Mouse (Mus musculus) cerebellum, adult 9-10 months (tissue): ENCODE measurements around the gene Cryz.
A peak's percentile ranks its signal among the peaks of the same experiment; 100 is the strongest.

ENCODE experiments used
- DNase-seq: peaks from one replicate; pipeline ENCODE4 v3.0.0; 2022

The Cryz gene

GRCm38 (mm10) chr3:154596488-154596933, at the start of gene Cryz:
Gene Cryz, plus strand, starts transcription at chr3:154596711.
- DNase-seq, result peak; percentile 96

DNA sequence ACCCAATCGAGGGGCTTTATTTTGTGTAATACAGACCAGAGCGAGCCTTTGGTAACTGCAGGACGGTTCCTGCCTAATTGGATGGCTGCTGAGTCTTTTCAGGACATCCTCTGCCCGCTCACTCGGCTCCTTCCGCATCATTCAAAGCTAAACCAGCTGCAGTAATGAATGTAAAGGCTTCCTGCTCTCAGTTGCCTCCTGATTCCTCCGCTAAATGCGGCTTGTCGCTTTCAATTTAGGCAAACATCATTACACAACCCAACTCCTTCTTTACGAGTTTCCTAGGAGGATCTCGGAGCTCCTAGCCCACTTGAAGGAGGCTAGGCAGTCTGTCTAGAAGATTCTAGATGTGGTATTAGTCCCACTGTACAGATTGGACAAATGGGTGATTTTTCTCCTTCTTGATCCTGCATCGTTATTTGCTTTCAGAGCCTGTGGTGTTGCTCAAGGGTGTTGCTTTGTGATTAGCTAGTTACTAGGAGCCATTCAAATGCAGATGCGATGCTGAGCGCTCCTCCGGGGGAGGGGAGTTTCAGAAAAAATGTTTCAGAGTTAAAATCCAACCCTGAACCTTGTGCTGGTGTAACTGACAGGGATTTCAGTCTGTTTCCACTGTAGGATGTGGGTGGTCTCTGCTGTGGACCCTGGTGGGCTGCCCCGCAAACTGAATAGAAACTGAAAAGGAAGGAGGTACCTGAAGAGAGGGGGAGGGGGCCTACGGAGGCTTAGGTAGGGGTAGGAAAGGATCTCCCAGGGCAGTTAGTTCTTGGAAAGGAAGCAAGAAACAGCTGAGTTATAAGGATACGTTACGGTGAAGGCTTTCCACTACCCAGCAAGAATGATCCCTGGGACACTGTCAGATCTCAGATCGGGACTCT, 48.7 kb upstream of the Cryz start:
- no peak for DNase-seq

DNA sequence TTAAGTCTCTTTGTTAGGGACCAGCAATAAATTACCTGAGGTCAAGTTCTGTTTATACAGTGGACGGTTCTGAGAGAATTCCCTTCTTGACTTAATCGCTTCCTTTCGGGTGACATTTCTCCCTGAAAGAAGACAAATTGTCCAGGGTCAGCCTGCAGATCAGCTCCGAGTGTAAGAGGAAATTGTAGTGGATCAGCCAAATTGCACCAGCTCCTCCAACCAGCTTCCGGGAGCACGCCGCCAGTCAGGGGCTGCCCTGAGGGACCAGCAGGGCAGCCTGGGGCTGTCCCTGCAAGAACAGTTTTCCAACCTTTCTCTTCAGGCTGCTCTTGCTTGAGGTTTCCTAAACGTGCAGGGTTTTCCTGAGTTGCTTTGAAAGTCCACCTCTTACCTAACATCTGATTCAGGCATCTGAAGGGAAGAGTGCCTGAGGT, 47.6 kb upstream of the Cryz start:
- no peak for DNase-seq

- no peak for DNase-seq
Measured at GRCm38 (mm10) chr3:154550326-154551034, 46.0 kb upstream of the Cryz start.

- no peak for DNase-seq
Measured at GRCm38 (mm10) chr3:154551035-154551411, 45.5 kb upstream of the Cryz start.

- DNase-seq, result no peak
Measured at GRCm38 (mm10) chr3:154562192-154562591, 34.3 kb upstream of the Cryz start.

DNA sequence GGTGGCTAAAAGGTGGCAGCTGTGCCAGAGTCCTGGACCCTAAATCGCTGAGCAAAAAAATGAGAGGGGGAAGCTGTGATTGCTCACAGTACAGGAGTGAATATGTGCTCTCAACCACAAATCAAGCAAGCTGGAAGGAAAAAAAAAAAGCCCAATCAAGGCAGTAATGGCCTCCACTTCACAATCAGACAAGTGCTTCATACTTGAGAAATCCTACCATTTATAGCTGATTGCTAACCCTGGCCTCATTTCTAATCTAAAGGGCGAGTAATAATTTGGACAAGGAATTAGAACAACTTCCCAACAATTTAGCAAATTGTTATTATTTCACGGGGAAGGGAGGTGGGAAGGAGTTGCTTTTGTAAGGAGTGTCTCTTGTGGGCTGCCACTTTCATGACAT, 31.1 kb upstream of the Cryz start:
- no peak for DNase-seq

- no peak for DNase-seq
Measured at GRCm38 (mm10) chr3:154570029-154570575, 26.4 kb upstream of the Cryz start.

DNA sequence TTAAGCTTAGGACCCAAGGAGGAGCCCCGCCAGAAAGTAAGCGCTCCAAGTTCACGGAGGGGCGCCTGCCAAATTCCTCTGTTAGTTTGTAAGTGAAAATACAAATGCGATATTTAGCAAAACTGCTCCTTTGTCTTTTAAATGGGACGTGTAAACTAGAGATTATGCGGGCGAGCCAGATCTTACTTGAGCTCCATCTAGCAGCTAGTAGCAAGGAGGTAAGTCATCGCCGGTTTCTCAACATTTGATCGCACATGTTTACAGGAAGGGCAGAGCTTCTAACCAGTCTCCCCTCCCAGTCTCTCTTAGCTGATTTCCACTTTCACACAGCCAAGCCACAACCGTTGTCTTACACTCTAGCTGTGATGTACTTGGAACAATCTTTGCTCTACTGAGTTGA, 25.7 kb upstream of the Cryz start:
- no peak for DNase-seq

- peak; percentile 52 for DNase-seq
Measured at GRCm38 (mm10) chr3:154572341-154572972, 24.1 kb upstream of the Cryz start.

DNA sequence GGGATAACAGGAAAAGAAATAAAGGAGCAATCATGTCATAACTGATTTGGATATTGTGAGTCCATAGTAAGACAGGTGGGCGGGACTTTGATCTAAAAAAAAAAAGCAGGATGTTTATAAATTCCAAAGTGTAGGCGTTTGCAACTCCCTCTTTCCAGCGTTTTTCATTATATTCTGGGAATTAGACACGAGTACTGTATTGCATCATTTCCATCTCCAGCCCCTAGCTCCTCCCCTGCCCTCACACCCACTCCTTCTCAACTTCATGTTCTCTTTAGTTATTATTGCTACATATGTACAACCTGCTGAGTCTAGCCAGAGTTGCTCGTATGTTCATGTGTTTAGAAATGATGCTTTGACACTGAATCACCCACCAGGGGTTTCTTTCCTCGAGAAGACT, 22.8 kb upstream of the Cryz start:
- DNase-seq, result no peak

DNA sequence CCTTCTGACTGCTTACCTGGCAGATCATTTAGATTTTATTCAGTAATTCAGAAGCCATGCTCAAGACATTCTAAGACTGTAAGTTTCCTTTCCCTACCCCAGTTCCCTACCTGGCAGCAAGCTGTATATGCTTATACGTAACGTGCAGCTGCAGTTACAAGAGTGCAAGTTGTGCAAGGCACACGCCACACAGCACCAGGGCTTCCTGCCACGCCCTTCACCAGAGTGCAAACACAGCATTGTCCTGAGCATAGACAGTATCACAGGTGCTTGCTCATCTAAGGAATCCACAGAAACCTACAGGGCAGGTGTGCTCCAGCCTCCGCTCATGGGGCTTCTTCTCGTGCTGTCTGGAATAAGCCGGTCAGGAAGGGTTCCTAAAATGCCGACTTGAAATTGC, 18.6 kb upstream of the Cryz start:
- DNase-seq, result no peak

DNA sequence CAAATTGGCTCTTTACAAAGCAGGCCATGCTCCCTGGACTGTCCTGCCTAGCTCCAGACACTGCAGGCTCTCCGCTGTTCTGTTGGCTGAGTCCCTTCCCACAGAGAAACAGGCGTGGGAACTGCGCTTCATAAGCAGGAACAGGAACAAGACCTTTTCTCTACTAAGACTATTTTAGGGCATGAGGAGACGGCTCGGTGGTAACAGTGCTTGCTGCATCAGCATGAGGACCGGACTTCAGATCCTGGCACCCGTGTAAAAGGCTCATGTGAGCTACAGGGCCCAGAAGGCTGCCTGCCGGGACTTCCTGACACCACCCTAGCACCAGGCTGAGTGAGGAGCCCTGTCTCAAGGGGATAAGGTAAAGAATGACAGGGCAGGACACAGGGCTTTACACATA, 12.2 kb upstream of the Cryz start:
- DNase-seq, result no peak

DNA sequence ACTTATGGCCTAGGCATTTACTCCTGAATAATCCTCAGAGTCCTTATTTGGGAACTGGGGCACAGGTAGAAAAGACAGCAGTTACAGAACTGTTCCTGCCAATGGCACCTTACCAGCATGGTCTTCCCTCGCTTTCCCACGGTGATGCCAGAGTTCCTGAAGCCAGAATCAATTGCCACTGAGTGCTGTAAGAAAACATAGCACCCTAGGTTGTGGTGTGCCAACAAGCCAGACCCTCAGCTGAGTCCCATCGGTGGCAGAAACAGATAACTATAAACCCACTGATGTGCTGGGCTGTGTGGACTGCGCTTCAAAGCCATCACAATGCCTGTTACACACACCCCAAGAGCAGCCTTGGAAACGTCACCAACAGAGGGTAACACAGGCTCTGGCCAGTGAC, 5.5 kb upstream of the Cryz start:
- DNase-seq, result no peak

DNA sequence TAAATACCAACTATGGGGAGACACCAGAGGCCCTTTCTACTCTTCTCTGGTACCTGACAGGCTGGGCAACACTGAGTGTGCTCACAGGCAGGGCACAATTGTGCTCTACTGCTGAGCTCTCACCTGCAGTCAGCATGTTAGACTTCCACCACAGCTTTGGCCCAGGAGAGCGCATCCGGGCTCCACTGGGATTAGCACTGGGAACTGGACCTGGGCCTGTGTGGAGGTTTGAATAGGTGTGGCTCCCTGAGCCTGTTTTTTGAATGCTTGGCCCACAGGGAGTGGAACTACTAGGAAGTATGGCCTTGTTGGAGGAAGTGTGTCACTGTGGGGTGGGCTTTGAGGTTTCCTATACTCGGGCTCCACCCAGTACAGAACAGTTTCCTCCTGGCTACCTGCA, 4.9 kb upstream of the Cryz start:
- DNase-seq, result no peak

DNA sequence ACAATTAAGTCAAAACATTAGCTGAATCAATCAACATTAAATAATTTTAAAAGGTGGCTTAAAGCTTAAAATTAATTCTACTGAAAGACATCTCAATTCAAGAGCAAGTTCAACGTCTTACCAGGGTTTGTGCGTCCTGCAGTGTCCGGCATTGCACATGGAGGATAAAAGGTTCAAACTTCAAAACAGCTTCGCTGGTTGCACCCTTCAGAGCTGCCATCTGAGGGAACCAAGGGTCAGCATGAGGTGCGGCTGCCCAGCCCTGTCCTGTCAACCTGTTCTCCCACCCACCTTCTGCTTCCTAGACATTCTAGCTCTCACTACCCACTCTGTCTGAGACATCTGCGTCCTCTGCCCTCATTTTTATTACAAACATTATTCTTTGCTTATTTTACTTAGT, 2.9 kb upstream of the Cryz start:
- DNase-seq, result no peak

GRCm38 (mm10) chr3:154594156-154594555, 2.4 kb upstream of the Cryz start:
- DNase-seq, result no peak

DNA sequence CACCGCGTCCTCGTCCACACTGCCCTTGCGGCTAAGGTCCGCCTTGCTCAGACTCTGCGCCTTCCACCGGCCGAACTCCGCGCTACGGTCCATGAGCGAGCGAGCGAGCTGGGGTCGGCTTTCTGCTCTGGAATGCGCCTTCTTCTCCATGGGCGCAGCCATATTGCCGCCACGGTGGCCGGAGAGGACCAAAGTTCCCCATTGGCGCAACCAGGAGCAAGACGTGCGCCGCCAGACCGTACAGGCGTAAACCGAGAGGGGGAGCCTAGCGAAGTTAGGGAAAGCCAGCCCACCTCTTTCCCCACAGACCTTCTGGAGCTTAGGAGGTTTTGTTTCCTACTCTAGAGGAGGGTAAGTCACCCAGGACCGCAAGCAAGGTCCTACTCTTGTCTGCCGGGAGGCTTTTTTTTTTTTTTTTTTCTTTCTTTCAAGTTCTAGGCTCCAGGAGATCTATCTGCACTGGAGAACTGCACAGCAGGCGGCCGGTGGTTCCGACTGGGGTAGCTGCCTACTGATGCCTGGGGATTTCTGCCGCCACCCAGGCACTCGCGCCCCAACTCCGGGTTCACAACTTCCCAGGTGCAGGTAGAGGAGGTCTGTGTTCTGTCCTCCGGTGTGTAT, 533 bp downstream of the Cryz start, which contains the start of gene Tyw3:
Gene Tyw3, minus strand, starts transcription at position 171 of the 621 bp plus-strand sequence.
- DNase-seq, result peak; percentile 96

- no peak for DNase-seq
Measured at GRCm38 (mm10) chr3:154597561-154597960, 1.1 kb downstream of the Cryz start.

DNA sequence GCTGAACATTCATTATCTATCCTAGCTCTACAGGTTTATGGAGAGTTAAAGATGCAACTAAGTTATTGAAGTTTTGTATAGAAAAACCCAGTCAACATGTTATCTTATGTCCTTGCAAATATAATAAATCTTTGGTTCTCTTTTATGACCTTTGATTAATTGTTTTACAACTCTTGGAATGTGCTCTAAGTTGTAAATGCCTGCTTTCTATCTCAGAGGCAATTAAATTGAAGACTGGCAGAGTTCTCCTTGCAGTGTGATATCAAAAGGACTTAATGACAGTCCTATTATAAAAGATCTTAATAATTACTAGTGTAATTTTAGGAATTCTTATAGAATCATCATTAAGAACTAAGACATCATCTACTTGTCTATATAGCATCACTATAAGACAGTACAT, 5.6 kb downstream of the Cryz start:
- no peak for DNase-seq

DNA sequence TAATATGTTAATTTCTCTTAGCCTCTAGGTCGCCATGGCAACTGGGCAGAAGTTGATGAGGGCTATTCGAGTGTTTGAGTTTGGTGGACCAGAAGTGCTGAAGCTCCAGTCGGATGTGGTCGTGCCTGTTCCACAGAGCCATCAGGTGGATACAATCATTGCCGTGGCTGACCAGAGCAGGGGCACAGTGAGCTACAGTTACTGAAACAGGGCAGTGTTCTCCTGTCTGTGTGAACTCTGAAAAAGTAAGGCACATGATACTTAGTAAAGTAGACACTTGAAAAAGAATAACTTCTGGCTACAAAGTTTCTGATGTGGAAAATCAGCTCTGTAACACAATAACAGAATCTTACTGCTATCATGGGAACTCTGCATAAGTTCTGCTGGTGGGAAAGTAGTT, 8.4 kb downstream of the Cryz start:
- no peak for DNase-seq

GRCm38 (mm10) chr3:154607896-154608295, 11.4 kb downstream of the Cryz start:
- DNase-seq, result no peak

GRCm38 (mm10) chr3:154611888-154612287, 15.4 kb downstream of the Cryz start:
- no peak for DNase-seq
